Mouse (Mus musculus): Measurements from ENCODE around the gene Ankmy2. TPM values are rescaled to one million over a fixed set of nuclear protein-coding genes. Genes with fewer than 3 reads are reported as not detected.
"Not testable (repeated sequence)": the region's sequence is repeated elsewhere in the genome, so short reads cannot be mapped to it uniquely, and the experiment has no call there.

The Ankmy2 gene
- polyA plus RNA-seq, 1 experiment from 2014 or later, result 60.2 TPM

- 89% methylated on average over 7 of the region's 7 CpGs for WGBS
- no peak overlapping the region for H3K4me3 ChIP-seq
- no peaks in the 10 kb centered on the region for H3K9me3 ChIP-seq
- no peak overlapping the region for H3K4me2 ChIP-seq (replicated peaks)
- H3K9ac ChIP-seq (replicated peaks), result no peak overlapping the region
- H3K36me3 ChIP-seq, result 0 out of 2 replicates have a peak, but pooled peaks cover 3% of the 10 kb centered on the region
- H3K27ac ChIP-seq (replicated peaks), result no peak overlapping the region
- ATAC-seq (replicated peaks), result no peak
- no peaks in the 10 kb centered on the region for H3K4me1 ChIP-seq
- H3K27me3 ChIP-seq, result no peaks in the 10 kb centered on the region
Measured at GRCm38 (mm10) chr12:36164126-36164791, 7.3 kb downstream of the Ankmy2 start.

- no peak for ATAC-seq (replicated peaks)
- WGBS, result 50% methylated on average over 1 of the region's 1 CpGs
Measured at GRCm38 (mm10) chr12:36165299-36165698, 8.4 kb downstream of the Ankmy2 start.

DNA sequence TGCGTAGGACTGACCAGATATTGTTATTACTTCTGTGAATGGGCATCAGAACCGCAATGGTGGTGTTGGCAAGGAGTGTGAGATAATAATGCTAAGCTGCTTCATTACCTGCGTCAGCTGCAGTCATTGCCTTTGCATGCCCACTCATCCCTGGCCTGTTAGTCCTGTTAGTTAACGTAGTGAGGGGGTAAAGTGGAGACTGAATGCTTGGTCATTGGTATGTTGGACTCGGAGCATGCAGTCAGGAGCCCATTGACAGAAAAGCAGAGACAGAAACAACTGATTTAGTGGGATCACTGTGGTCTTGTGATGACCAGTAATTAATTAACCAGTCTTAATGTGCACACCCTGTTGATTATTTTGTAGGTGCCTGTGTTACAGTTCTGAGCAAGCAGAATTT, 20.3 kb downstream of the Ankmy2 start:
- H3K9me3 ChIP-seq, result no peaks in the 10 kb centered on the region
- H3K4me3 ChIP-seq, result no peak overlapping the region
- no peaks in the 10 kb centered on the region for H3K27me3 ChIP-seq
- H3K9ac ChIP-seq (replicated peaks), result no peak overlapping the region
- H3K36me3 ChIP-seq, result peaks cover 56% of the 10 kb centered on the region
- H3K27ac ChIP-seq (replicated peaks), result no peak overlapping the region
- ATAC-seq (replicated peaks), result no peak
- 94% methylated on average over 5 of the region's 5 CpGs for WGBS
- H3K4me1 ChIP-seq, result no peaks in the 10 kb centered on the region
- no peak overlapping the region for H3K4me2 ChIP-seq (replicated peaks)

More at GRCm38 (mm10) chr12:36165299-36165698, 8.4 kb downstream of the Ankmy2 start:
- no peaks in the 10 kb centered on the region for H3K27me3 ChIP-seq
- peaks cover 8% of the 10 kb centered on the region for H3K36me3 ChIP-seq
- H3K4me1 ChIP-seq, result no peaks in the 10 kb centered on the region
- H3K4me3 ChIP-seq, result no peak overlapping the region
- no peak overlapping the region for H3K9ac ChIP-seq (replicated peaks)
- no peak overlapping the region for H3K4me2 ChIP-seq (replicated peaks)
- no peak overlapping the region for H3K27ac ChIP-seq (replicated peaks)
- no peaks in the 10 kb centered on the region for H3K9me3 ChIP-seq

DNA sequence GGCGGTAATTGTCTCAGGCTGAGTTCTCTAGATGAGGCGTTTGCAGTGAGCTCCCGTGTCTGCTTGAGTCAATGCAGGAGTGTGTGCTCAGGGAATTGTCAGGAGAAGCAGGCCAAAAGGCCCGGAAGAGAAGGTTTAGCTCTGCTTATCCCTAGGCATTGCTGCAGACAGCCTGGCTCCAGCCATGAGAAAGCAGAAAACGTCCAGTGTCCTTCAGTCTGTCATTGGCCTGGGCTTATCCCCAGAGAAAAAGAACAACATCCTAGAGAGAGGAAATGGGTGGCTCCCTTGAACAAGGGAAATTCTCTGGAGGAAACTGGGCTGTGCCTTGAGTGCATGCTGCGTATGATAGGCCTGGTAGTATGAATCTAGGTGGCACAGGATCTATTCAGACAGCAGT, 25.7 kb downstream of the Ankmy2 start:
- Histone ChIP-seq H3K36me3 (peaks cover 43% of the 10 kb centered on the region), H3K4me1 (no peaks in the 10 kb centered on the region), H3K4me3 (no peak overlapping the region), H3K9me3 (no peaks in the 10 kb centered on the region), H3K27me3 (no peaks in the 10 kb centered on the region), H3K4me2 (replicated peaks) (no peak overlapping the region), H3K27ac (replicated peaks) (no peak overlapping the region), H3K9ac (replicated peaks) (no peak overlapping the region)
- no peak for ATAC-seq (replicated peaks)
- 88% methylated on average over 6 of the region's 6 CpGs for WGBS

GRCm38 (mm10) chr12:36187081-36187480, 30.2 kb downstream of the Ankmy2 start:
- no peak overlapping the region for H3K27ac ChIP-seq (replicated peaks)
- peaks cover 63% of the 10 kb centered on the region for H3K36me3 ChIP-seq
- H3K9me3 ChIP-seq, result no peaks in the 10 kb centered on the region
- H3K4me1 ChIP-seq, result no peaks in the 10 kb centered on the region
- 88% methylated on average over 6 of the region's 6 CpGs for WGBS
- no peak overlapping the region for H3K9ac ChIP-seq (replicated peaks)
- no peaks in the 10 kb centered on the region for H3K27me3 ChIP-seq
- H3K4me3 ChIP-seq, result no peak overlapping the region
- H3K4me2 ChIP-seq (replicated peaks), result no peak overlapping the region
- ATAC-seq (replicated peaks), result no peak

DNA sequence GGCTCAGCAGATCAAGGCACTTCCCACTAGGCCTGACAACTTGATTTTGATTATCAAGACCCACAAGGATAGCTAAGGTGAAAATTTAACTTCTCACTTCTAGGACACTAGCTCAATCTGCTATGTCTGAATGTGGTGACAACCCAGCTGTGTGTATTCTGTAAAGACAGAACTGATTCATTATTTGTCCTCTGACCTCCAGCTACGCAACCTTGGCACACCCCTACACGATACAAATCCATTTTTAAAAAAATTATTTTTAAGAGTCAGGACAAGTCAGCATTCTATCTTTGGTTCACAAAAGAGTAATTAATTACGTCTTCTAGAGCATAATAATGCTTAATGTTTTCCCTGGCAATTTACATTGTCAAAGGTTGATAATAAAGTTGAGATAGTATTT, 32.7 kb downstream of the Ankmy2 start:
- Histone ChIP-seq H3K4me3 (no peak overlapping the region), H3K4me2 (replicated peaks) (no peak overlapping the region), H3K9me3 (no peaks in the 10 kb centered on the region), H3K27ac (replicated peaks) (no peak overlapping the region), H3K9ac (replicated peaks) (no peak overlapping the region), H3K4me1 (no peaks in the 10 kb centered on the region), H3K27me3 (no peaks in the 10 kb centered on the region), H3K36me3 (peaks cover 60% of the 10 kb centered on the region)
- 96% methylated on average over 3 of the region's 3 CpGs for WGBS
- no peak for ATAC-seq (replicated peaks)

GRCm38 (mm10) chr12:36190343-36190742, 33.4 kb downstream of the Ankmy2 start:
- H3K36me3 ChIP-seq, result peaks cover 66% of the 10 kb centered on the region
- 85% methylated on average over 5 of the region's 5 CpGs for WGBS
- H3K9me3 ChIP-seq, result no peaks in the 10 kb centered on the region
- H3K4me3 ChIP-seq, result no peak overlapping the region
- no peak overlapping the region for H3K4me2 ChIP-seq (replicated peaks)
- no peak overlapping the region for H3K27ac ChIP-seq (replicated peaks)
- H3K4me1 ChIP-seq, result no peaks in the 10 kb centered on the region
- ATAC-seq (replicated peaks), result no peak
- no peaks in the 10 kb centered on the region for H3K27me3 ChIP-seq
- H3K9ac ChIP-seq (replicated peaks), result no peak overlapping the region

- no peak for ATAC-seq (replicated peaks)
Measured at GRCm38 (mm10) chr12:36194976-36195375, 38.1 kb downstream of the Ankmy2 start.

DNA sequence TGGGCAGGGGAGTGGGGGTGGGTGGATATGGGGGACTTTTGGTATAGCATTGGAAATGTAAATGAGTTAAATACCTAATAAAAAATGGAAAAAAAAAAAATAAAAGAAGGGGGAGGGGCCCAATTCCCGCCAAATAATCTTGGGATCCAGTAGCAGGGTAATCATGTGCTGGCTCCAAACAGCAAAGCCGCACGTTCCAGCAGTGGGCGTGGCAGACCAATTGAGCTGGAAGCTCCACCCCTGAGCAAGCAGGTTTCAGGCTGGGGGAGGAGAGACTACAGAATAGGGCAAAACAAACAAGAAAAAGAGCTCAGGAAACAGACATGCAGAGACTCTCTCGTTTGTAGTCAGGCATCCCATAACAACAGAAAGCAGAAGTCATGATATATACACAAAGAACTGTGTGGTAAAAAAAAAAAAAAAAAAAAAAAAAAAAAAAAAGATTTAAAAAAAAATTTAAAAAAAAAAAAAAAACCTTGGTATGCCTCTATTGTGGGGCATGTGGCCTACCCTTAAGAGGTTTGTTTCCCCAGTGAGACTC, 48.7 kb downstream of the Ankmy2 start:
- 54% methylated on average over 5 of the region's 5 CpGs for WGBS

More at GRCm38 (mm10) chr12:36194976-36195375, 38.1 kb downstream of the Ankmy2 start:
- Histone ChIP-seq H3K9ac (replicated peaks) (no peak overlapping the region), H3K9me3 (peaks cover 21% of the 10 kb centered on the region), H3K4me1 (no peaks in the 10 kb centered on the region), H3K4me3 (no peak overlapping the region), H3K4me2 (replicated peaks) (no peak overlapping the region), H3K27me3 (no peaks in the 10 kb centered on the region), H3K27ac (replicated peaks) (no peak overlapping the region), H3K36me3 (peaks cover 69% of the 10 kb centered on the region)
- WGBS, result 93% methylated on average over 7 of the region's 7 CpGs

DNA sequence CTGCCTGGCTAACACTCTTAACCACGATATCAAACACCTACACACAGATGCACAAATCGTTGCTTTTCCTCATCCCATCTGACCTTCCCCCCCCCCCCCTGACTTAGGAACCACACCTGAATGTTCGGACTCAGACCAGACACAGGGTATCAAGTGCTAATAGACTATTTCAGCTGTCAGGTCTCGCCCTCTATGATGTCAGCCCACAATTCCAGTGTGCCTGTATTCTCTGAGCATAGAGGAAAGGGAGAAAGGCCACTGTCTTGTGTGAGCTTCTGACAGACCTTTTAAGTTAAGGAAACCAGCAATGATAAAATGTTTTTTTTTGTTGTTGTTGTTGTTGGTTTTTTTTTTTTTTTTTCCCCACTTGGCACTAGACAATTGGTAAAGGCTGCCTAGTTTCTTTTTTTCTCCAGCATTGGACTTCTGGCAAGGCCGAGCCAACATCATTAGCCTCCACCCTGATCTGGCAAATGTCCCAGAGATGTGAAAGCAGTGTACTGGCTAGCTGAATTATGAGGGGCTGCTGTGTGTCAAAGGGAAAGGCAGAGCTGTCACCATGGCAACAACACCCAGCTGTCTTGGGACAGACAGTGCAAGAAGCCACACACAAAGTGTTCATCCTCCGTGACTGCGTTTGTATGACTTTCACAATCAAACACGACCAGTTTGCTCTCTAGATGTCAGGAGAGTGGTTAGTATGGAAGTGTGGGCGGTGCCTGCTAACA, 50.3 kb downstream of the Ankmy2 start:
- no peak overlapping the region for H3K4me3 ChIP-seq
- no peaks in the 10 kb centered on the region for H3K36me3 ChIP-seq
- no peaks in the 10 kb centered on the region for H3K27me3 ChIP-seq
- WGBS, result 28% methylated on average over 9 of the region's 9 CpGs
- H3K9ac ChIP-seq (replicated peaks), result no peak overlapping the region
- no peaks in the 10 kb centered on the region for H3K9me3 ChIP-seq
- ATAC-seq (replicated peaks), result peak; percentile 94
- peaks cover 9% of the 10 kb centered on the region for H3K4me1 ChIP-seq
- 0 out of 2 replicates have a peak overlapping the region, but pooled peaks have one; percentile 24 for H3K27ac ChIP-seq (replicated peaks)
- peak overlapping the region; percentile 23; the same call in 1 of the 2 replicates for H3K4me2 ChIP-seq (replicated peaks)

More for the DNA sequence above, 48.7 kb downstream of the Ankmy2 start:
- not testable (repeated sequence) for H3K27me3 ChIP-seq; H3K4me2 ChIP-seq (replicated peaks); H3K27ac ChIP-seq (replicated peaks); H3K4me3 ChIP-seq; H3K36me3 ChIP-seq; ATAC-seq (replicated peaks); H3K9ac ChIP-seq (replicated peaks); H3K9me3 ChIP-seq; H3K4me1 ChIP-seq

GRCm38 (mm10) chr12:36207800-36208148, 50.9 kb downstream of the Ankmy2 start:
- no peak for ATAC-seq (replicated peaks)
- no peaks in the 10 kb centered on the region for H3K36me3 ChIP-seq
- no peak overlapping the region for H3K4me3 ChIP-seq
- no peak overlapping the region for H3K9ac ChIP-seq (replicated peaks)
- no peaks in the 10 kb centered on the region for H3K9me3 ChIP-seq
- peaks cover 9% of the 10 kb centered on the region for H3K4me1 ChIP-seq
- WGBS, result 65% methylated on average over 7 of the region's 7 CpGs
- no peaks in the 10 kb centered on the region for H3K27me3 ChIP-seq
- 0 out of 2 replicates have a peak overlapping the region, but pooled peaks have one; percentile 24 for H3K27ac ChIP-seq (replicated peaks)
- H3K4me2 ChIP-seq (replicated peaks), result peak overlapping the region; percentile 23

- Histone ChIP-seq H3K9ac (replicated peaks) (no peak overlapping the region), H3K4me1 (peaks cover 9% of the 10 kb centered on the region), H3K27ac (replicated peaks) (no peak overlapping the region), H3K4me3 (peak overlapping the region; percentile 14; the same call in 1 of the 2 replicates), H3K27me3 (no peaks in the 10 kb centered on the region), H3K36me3 (no peaks in the 10 kb centered on the region), H3K9me3 (no peaks in the 10 kb centered on the region), H3K4me2 (replicated peaks) (peak overlapping the region; percentile 13; the same call in 1 of the 2 replicates)
- WGBS, result 49% methylated on average over 19 of the region's 19 CpGs
- no peak; the same call in 1 of the 2 replicates for ATAC-seq (replicated peaks)
Measured at GRCm38 (mm10) chr12:36208456-36208855, 51.5 kb downstream of the Ankmy2 start.

Measured in forebrain, embryonic 15.5 days (tissue).